Comparison of ENCODE assay signal across 18 mouse cellular contexts in the genomic region with DNA sequence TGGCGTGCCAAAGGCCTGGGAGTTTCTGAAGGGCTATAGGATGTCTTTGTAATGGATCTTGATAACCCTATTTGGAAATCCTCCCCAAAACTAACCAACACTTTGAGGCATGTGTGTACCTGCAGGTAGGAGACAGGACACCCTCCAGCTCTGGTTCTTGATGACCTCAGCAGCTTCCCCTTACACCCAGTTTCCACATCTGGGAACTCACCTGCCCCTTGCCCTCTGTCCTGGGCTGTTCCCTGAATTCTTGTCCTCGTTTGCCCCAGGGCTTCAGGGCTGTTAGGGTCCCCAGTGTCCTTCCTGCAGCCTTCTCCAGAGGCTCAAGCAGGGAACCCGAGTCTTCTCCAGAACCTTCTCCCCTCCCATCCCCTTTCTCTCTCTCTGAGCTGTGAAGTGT. TPM values are rescaled to one million over a fixed set of nuclear protein-coding genes. Genes with fewer than 3 reads are reported as not detected.
"Had no signal": no experiment of that assay in that cellular context is flagged by ENCODE, and none has a peak within 500 bp of the region (broad histone marks: within the 10 kb centered on the region; RNA-seq: fewer than 3 reads in every experiment).

No protein-coding gene starts in this region.

- H3K9ac ChIP-seq: hindbrain, embryonic 14.5 days; limb, embryonic 12.5 days; lung, embryonic 15.5 days; midbrain, embryonic 12.5 days; neural tube, embryonic 15.5 days had no signal

- H3K4me2 ChIP-seq: hindbrain, embryonic 14.5 days; limb, embryonic 12.5 days; lung, embryonic 15.5 days; midbrain, embryonic 12.5 days; neural tube, embryonic 15.5 days had no signal

- H3K27ac ChIP-seq: hindbrain, embryonic 14.5 days; limb, embryonic 12.5 days; lung, embryonic 15.5 days; macrophage; midbrain, embryonic 12.5 days; neural tube, embryonic 15.5 days had no signal

- H3K4me1 ChIP-seq: midbrain, embryonic 12.5 days; neural tube, embryonic 15.5 days had no signal

- H3K4me3 ChIP-seq: limb, embryonic 12.5 days; lung, embryonic 15.5 days; megakaryocyte, embryonic 14.5 days; midbrain, embryonic 12.5 days; neural tube, embryonic 15.5 days had no signal

- H3K36me3 ChIP-seq: limb, embryonic 12.5 days; lung, embryonic 15.5 days; midbrain, embryonic 12.5 days; neural tube, embryonic 15.5 days had no signal

- H3K9me3 ChIP-seq: limb, embryonic 12.5 days; lung, embryonic 15.5 days; megakaryocyte, embryonic 14.5 days; midbrain, embryonic 12.5 days; neural tube, embryonic 15.5 days had no signal

- H3K27me3 ChIP-seq: lung, embryonic 15.5 days; neural tube, embryonic 15.5 days had no signal

- DNase-seq: lung, postnatal 14 days; right cerebral cortex, adult 18-20 months; right cerebral cortex, postnatal 25 days; thymus, adult 18-20 months; thymus, postnatal 25 days had no signal

RNA-seq across cellular contexts. Expression of gene Dio1, which starts 3.4 kb away (rescaled TPM):
- total RNA-seq: layer of hippocampus, adult 18-20 months; layer of hippocampus, postnatal 10 days; left cerebral cortex, postnatal 36 days; midbrain, postnatal 0 days had no signal
- polyA plus RNA-seq: hindbrain, embryonic 14.5 days; limb, embryonic 12.5 days; macrophage; midbrain, embryonic 12.5 days; midbrain, postnatal 0 days; neural tube, embryonic 11.5 days; neural tube, embryonic 15.5 days; urinary bladder, adult 2 months had no signal
